Mouse (Mus musculus) liver, postnatal 0 days (tissue): ENCODE results near the gene Ncor2.

Experiments
- CTCF ChIP-seq: sonication (generic); IDR thresholded peaks from 2 replicates; pipeline ENCODE4 v1.5.1; 2016; ENCODE audit warnings: antibody characterized with exemption, low read depth
- EP300 ChIP-seq: IDR thresholded peaks from 2 replicates; pipeline ENCODE4 v1.6.1; 2016; ENCODE audit warnings: antibody characterized with exemption, low read depth, mild to moderate bottlenecking

- TF ChIP-seq CTCF (no peak), EP300 (no peak)
Observed at GRCm38 (mm10) chr5:125093795-125094194, 85.2 kb downstream of the Ncor2 start.
